Mouse (Mus musculus) liver, embryonic 14.5 days (tissue): Measurements from ENCODE around the gene Hist1h4j. TPM values are rescaled to one million over a fixed set of nuclear protein-coding genes. Genes with fewer than 3 reads are reported as not detected.
"Not testable (repeated sequence)": the region's sequence is repeated elsewhere in the genome, so short reads cannot be mapped to it uniquely, and the experiment has no call there.

ENCODE experiments used
- ATAC-seq: fragments of 200-750 bp; cut with Nextera tagmentation; 2 replicates; pipeline ENCODE4 v1.8.0; 2017; ENCODE audit warnings: moderate number of reproducible peaks, mild to moderate bottlenecking, moderate library complexity; ENCODE audit not compliant: insufficient read depth
- DNase-seq, 3 experiments: peaks; one replicate each; pipeline ENCODE4 v3.0.0-alpha.2; 2012 to 2013; ENCODE audit warnings: low read depth in 3 of 3, low spot score in 3 of 3
- H3K27ac ChIP-seq: fragments of 300-500 bp; sonication (generic); 2 replicates; pipeline ENCODE4 v1.5.1; 2014; ENCODE audit warnings: moderate library complexity, mild to moderate bottlenecking, control low read depth, inconsistent platforms
- H3K27me3 ChIP-seq: fragments of 300-500 bp; sonication (generic); 2 replicates; pipeline ENCODE4 v1.6.1; 2014; ENCODE audit warnings: mild to moderate bottlenecking, low read length, moderate library complexity; ENCODE audit not compliant: control insufficient read depth, insufficient read depth
- H3K36me3 ChIP-seq: fragments of 300-500 bp; sonication (generic); replicated peaks from 2 replicates; pipeline ENCODE4 v1.6.1; 2014; ENCODE audit warnings: low read depth; ENCODE audit not compliant: control insufficient read depth, insufficient read depth
- H3K4me1 ChIP-seq, 2 experiments: fragments of 200-500 bp in 1 of 2; fragments of 300-500 bp in 1 of 2; sonication (generic) in 1 of 2; replicated peaks; 2 replicates each; pipeline ENCODE4 v1.6.1; 2012 to 2014; ENCODE audit warnings: antibody characterized with exemption in 1 of 2, inconsistent platforms in 1 of 2, low read length in 1 of 2; ENCODE audit not compliant: control insufficient read depth in 2 of 2, insufficient read depth in 2 of 2
- H3K4me2 ChIP-seq: fragments of 300-500 bp; sonication (generic); 2 replicates; pipeline ENCODE4 v1.6.1; 2014; ENCODE audit warnings: low read depth, mild to moderate bottlenecking, control low read depth, moderate library complexity
- H3K4me3 ChIP-seq, 2 experiments: fragments of 200-500 bp in 1 of 2; fragments of 300-500 bp in 1 of 2; sonication (generic) in 1 of 2; 2 replicates each; pipeline ENCODE4 v1.5.1; 2012 to 2014; ENCODE audit warnings: low read depth in 2 of 2, low read length in 2 of 2, mild to moderate bottlenecking in 2 of 2, control low read depth in 1 of 2, inconsistent platforms in 1 of 2, moderate library complexity in 1 of 2; ENCODE audit not compliant: insufficient read depth in 1 of 2
- H3K9ac ChIP-seq: fragments of 300-500 bp; sonication (generic); replicated peaks from 2 replicates; pipeline ENCODE4 v1.6.1; 2014; ENCODE audit warnings: mild to moderate bottlenecking, control low read depth, moderate library complexity
- H3K9me3 ChIP-seq: fragments of 300-500 bp; sonication (generic); 2 replicates; pipeline ENCODE4 v1.6.1; 2016; ENCODE audit warnings: low read length, mixed read lengths; ENCODE audit not compliant: control insufficient read depth
- CTCF ChIP-seq: IDR thresholded peaks from 2 replicates; pipeline ENCODE4 v1.5.1; 2016; ENCODE audit warnings: antibody characterized with exemption, low read depth, control low read depth
- EP300 ChIP-seq: IDR thresholded peaks from 2 replicates; pipeline ENCODE4 v1.6.1; 2016; ENCODE audit warnings: antibody characterized with exemption, low read depth
- WGBS: fragments of 180-500 bp; shearing (Covaris S2); extraction: QIAGEN DNeasy Blood & Tissue Kit; methylation state at CpG from one replicate; pipeline ENCODE4 v1.1.7; 2014; ENCODE audit not compliant: insufficient replicate concordance; 5-methylcytosine and 5-hydroxymethylcytosine counted together
- polyA plus RNA-seq, 2 experiments: library from polyadenylated mRNA; depleted of rRNA in 1 of 2; stranded (reverse) in 1 of 2; unstranded in 1 of 2; fragments of >200 nt; fragmentation: Nextera tagmentation in 1 of 2; extraction: Ambion mirVana in 1 of 2; gene quantifications; 2 replicates each; pipeline versions ENCODE4 v1.2.1 to v1.2.3; 2012 to 2014

Hist1h4j gene
- polyA plus RNA-seq, 2 experiments = 0.52 to 29.5 TPM

GRCm38 (mm10) chr13:21721757-21722372 is 13.0 kb upstream of the Hist1h4j start, which contains the start of gene Hist1h2bm:
TSS of gene Hist1h2bm (plus strand) at chr13:21722044.
- ATAC-seq = peak; percentile 88
- not testable (repeated sequence) for H3K36me3 ChIP-seq, H3K9me3 ChIP-seq, H3K27me3 ChIP-seq
- H3K4me1 ChIP-seq = peaks cover 11 to 17% of the 10 kb centered on the region in 2 experiments
- peak within 1 kb of the TSS; percentile 80 for H3K4me2 ChIP-seq
- peak; percentile 86 to 94 (median 91) for DNase-seq
- peak within 1 kb of the TSS; percentile 98 for H3K27ac ChIP-seq
- peak; percentile 71 for TF ChIP-seq EP300
- under 1% methylated on average over 31 of the region's 37 CpGs for WGBS
- peak within 1 kb of the TSS; percentile 55 to 57 for H3K4me3 ChIP-seq
- peak within 1 kb of the TSS; percentile 95 for H3K9ac ChIP-seq

DNA sequence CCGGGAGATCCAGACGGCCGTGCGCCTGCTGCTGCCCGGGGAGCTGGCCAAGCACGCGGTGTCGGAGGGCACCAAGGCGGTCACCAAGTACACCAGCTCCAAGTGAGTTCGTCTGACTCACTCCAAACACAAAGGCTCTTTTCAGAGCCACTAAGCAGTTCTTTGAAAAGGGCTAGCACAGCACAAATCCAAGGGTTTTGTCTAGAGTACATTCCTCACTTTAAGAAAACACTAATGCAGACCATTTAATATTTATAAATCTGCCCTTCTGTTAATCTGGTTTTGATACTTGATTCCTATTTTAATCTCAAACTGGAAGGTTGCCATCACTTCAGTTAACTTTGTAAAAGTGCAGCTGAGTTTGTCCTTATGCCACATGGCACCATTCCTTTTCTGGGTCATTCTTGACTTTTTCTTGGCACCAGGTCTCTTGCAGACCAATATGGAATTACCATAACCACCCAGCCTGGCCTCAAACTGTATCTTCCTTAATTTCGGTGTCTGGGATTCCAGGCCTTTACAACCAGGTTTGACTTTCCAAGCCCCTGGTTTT is 12.4 kb upstream of the Hist1h4j start:
- peak overlapping the region; percentile 80 for H3K4me2 ChIP-seq
- 3% methylated on average over 11 of the region's 11 CpGs for WGBS
- TF ChIP-seq EP300 (no peak; the same call in 1 of the 2 replicates), CTCF (no peak)
- no peaks in the 10 kb centered on the region for H3K36me3 ChIP-seq
- no peak for DNase-seq
- H3K4me1 ChIP-seq = peaks cover 11 to 14% of the 10 kb centered on the region in 2 experiments
- peak overlapping the region; percentile 98 for H3K27ac ChIP-seq
- ATAC-seq = peak; percentile 25
- H3K9ac ChIP-seq = peak overlapping the region; percentile 88
- no peaks in the 10 kb centered on the region for H3K9me3 ChIP-seq
- H3K4me3 ChIP-seq = peak overlapping the region; percentile 51 to 57
- no peaks in the 10 kb centered on the region for H3K27me3 ChIP-seq

- peaks cover 11 to 14% of the 10 kb centered on the region in 2 experiments for H3K4me1 ChIP-seq
- no peaks in the 10 kb centered on the region for H3K9me3 ChIP-seq
- H3K4me2 ChIP-seq = peak overlapping the region; percentile 80
- H3K27ac ChIP-seq = peak overlapping the region; percentile 98
- ATAC-seq (no peak), DNase-seq (no peak)
- H3K4me3 ChIP-seq = peak overlapping the region; percentile 51 to 57; a peak in 3 of 4 replicates
- TF ChIP-seq EP300 = no peak
- TF ChIP-seq CTCF = peak; percentile 34
- peak overlapping the region; percentile 88 for H3K9ac ChIP-seq
- no peaks in the 10 kb centered on the region for H3K27me3 ChIP-seq
- no peaks in the 10 kb centered on the region for H3K36me3 ChIP-seq
- WGBS = 33% methylated on average over 5 of the region's 5 CpGs
These were observed 11.6 kb upstream of the Hist1h4j start for GRCm38 (mm10) chr13:21722993-21723836.

GRCm38 (mm10) chr13:21727948-21728572 is 6.8 kb upstream of the Hist1h4j start:
- ATAC-seq = no peak
- no peak overlapping the region for H3K4me3 ChIP-seq

More at GRCm38 (mm10) chr13:21727948-21728572, 6.8 kb upstream of the Hist1h4j start:
- no peak for DNase-seq
- 31% methylated on average over 11 of the region's 11 CpGs for WGBS
- Histone ChIP-seq H3K27me3 (no peaks in the 10 kb centered on the region), H3K9me3 (no peaks in the 10 kb centered on the region), H3K27ac (no peak overlapping the region), H3K4me2 (no peak overlapping the region), H3K9ac (no peak overlapping the region), H3K36me3 (no peaks in the 10 kb centered on the region), H3K4me1 (no peaks in the 10 kb centered on the region; a peak in 2 of 4 replicates)
- no peak for TF ChIP-seq CTCF
- 0 out of 2 replicates have a peak, but pooled peaks have one; percentile 13 for TF ChIP-seq EP300
